Mouse (Mus musculus) large intestine, adult 2 months (tissue): ENCODE measurements around the gene Bak1. TPM values are rescaled to one million over a fixed set of nuclear protein-coding genes. Genes with fewer than 3 reads are reported as not detected.

ENCODE experiments used
- DNase-seq: peaks from one replicate; pipeline ENCODE4 v3.0.0-alpha.2; 2012; ENCODE audit warnings: low read depth, low spot score
- WGBS: fragments of 180-500 bp; shearing (Covaris S2); methylation state at CpG from one replicate; pipeline ENCODE4 v1.1.7; 2018; 5-methylcytosine and 5-hydroxymethylcytosine counted together
- polyA plus RNA-seq: library from polyadenylated mRNA; depleted of rRNA; stranded (reverse); fragments of >200 nt; gene quantifications from 2 replicates; pipeline ENCODE4 v1.2.3, GENCODE M21; 2012

The Bak1 gene
- polyA plus RNA-seq, 1 experiment: 292 TPM

- no peak for DNase-seq
- 1% methylated on average over 13 of the region's 13 CpGs for WGBS
Observed at GRCm38 (mm10) chr17:27056170-27056569, 27.4 kb upstream of the Bak1 start.

GRCm38 (mm10) chr17:27051514-27051913 lies 22.7 kb upstream of the Bak1 start:
- no peak for DNase-seq
- WGBS: 10% methylated on average over 11 of the region's 11 CpGs

- no peak for DNase-seq
- WGBS: 51% methylated on average over 5 of the region's 5 CpGs
Observed at GRCm38 (mm10) chr17:27050853-27051252, 22.0 kb upstream of the Bak1 start.

GRCm38 (mm10) chr17:27048445-27049239 lies 19.8 kb upstream of the Bak1 start:
- 23% methylated on average over 14 of the region's 14 CpGs for WGBS
- DNase-seq: no peak

GRCm38 (mm10) chr17:27047762-27048444 lies 19.1 kb upstream of the Bak1 start:
- 35% methylated on average over 14 of the region's 14 CpGs for WGBS
- peak; percentile 83 for DNase-seq

- WGBS: 95% methylated on average over 6 of the region's 6 CpGs
- no peak for DNase-seq
Observed at GRCm38 (mm10) chr17:27045164-27045563, 16.4 kb upstream of the Bak1 start.

- WGBS: 42% methylated on average over 6 of the region's 6 CpGs
- DNase-seq: no peak
Observed at GRCm38 (mm10) chr17:27042840-27043239, 14.0 kb upstream of the Bak1 start.

GRCm38 (mm10) chr17:27041787-27042055 lies 12.9 kb upstream of the Bak1 start:
- no peak for DNase-seq
- 94% methylated on average over 2 of the region's 2 CpGs for WGBS

- whole genome bisulfite sequencing: 49% methylated on average over 10 of the region's 13 CpGs
Observed at GRCm38 (mm10) chr17:27041046-27041786, 12.4 kb upstream of the Bak1 start.

GRCm38 (mm10) chr17:27040304-27041045 lies 11.7 kb upstream of the Bak1 start:
- DNase-seq: no peak
- 71% methylated on average over 20 of the region's 20 CpGs for WGBS

More at GRCm38 (mm10) chr17:27041046-27041786, 12.4 kb upstream of the Bak1 start:
- DNase-seq: no peak

- DNase-seq: no peak
- 81% methylated on average over 10 of the region's 10 CpGs for WGBS
Observed at GRCm38 (mm10) chr17:27039432-27040102, 10.8 kb upstream of the Bak1 start.

GRCm38 (mm10) chr17:27038335-27039050 lies 9.7 kb upstream of the Bak1 start:
- no peak for DNase-seq
- WGBS: 42% methylated on average over 18 of the region's 18 CpGs

GRCm38 (mm10) chr17:27036465-27036864 lies 7.7 kb upstream of the Bak1 start:
- DNase-seq: no peak
- WGBS: 86% methylated on average over 7 of the region's 7 CpGs

- no peak for DNase-seq
- WGBS: under 1% methylated on average over 14 of the region's 14 CpGs
Observed at GRCm38 (mm10) chr17:27032869-27033268, 4.1 kb upstream of the Bak1 start.

- DNase-seq: no peak
- 49% methylated on average over 7 of the region's 7 CpGs for WGBS
Observed at GRCm38 (mm10) chr17:27032328-27032727, 3.5 kb upstream of the Bak1 start.

- WGBS: 95% methylated on average over 4 of the region's 4 CpGs
- DNase-seq: no peak
Observed at GRCm38 (mm10) chr17:27030896-27031295, 2.1 kb upstream of the Bak1 start.

GRCm38 (mm10) chr17:27029431-27029830 lies 622 bp upstream of the Bak1 start:
- no peak for DNase-seq
- WGBS: 90% methylated on average over 14 of the region's 14 CpGs

GRCm38 (mm10) chr17:27028284-27028795 lies 469 bp downstream of the Bak1 start:
- peak; percentile 54 for DNase-seq
- under 1% methylated on average over 19 of the region's 19 CpGs for WGBS
